Mouse (Mus musculus) erythroblast, adult 5-6 weeks (primary cell): ENCODE data around the gene BC004004. TPM values are rescaled to one million over a fixed set of nuclear protein-coding genes. Genes with fewer than 3 reads are reported as not detected.
A peak's percentile ranks its signal among the peaks of the same experiment; 100 is the strongest.
"Not testable (repeated sequence)": the region's sequence is repeated elsewhere in the genome, so short reads cannot be mapped to it uniquely, and the experiment has no call there.

Source experiments
- ATAC-seq: replicated peaks from 2 replicates; pipeline ENCODE4 v1.8.0; 2016; ENCODE audit warnings: moderate number of reproducible peaks, mild to moderate bottlenecking, moderate TSS enrichment, inconsistent platforms; ENCODE audit not compliant: poor library complexity, low FRiP score, severe bottlenecking
- total RNA-seq, 2 experiments: library from RNA; stranded (forward) in 1 of 2; stranded (reverse) in 1 of 2; fragments of 150-400 nt in 1 of 2; fragments of 200-764, 138-1000 nt in 1 of 2; gene quantifications; 2 replicates each; pipeline versions ENCODE4 v1.2.3 to v1.2.4; 2015 to 2017; ENCODE audit warnings: low replicate concordance in 2 of 2

BC004004 gene
- 19.4 and 31.1 TPM in 2 replicates for total RNA-seq (2015; ENCODE audit: low replicate concordance)
- 38.9 and 41.0 TPM in 2 replicates for total RNA-seq (2017; ENCODE audit: low replicate concordance)

GRCm38 (mm10) chr17:29268682-29269348 is at the start of gene BC004004:
TSS of gene BC004004 (plus strand) at chr17:29268788.
- ATAC-seq, result peak; percentile 90

- ATAC-seq, result no peak
Observed at GRCm38 (mm10) chr17:29220631-29221030, 48.0 kb upstream of the BC004004 start.

GRCm38 (mm10) chr17:29231109-29231508 is 37.5 kb upstream of the BC004004 start:
- no peak for ATAC-seq

GRCm38 (mm10) chr17:29236111-29236510 is 32.5 kb upstream of the BC004004 start:
- no peak for ATAC-seq

- ATAC-seq, result no peak
Observed at GRCm38 (mm10) chr17:29237267-29237771, 31.3 kb upstream of the BC004004 start.

- ATAC-seq, result no peak
Observed at GRCm38 (mm10) chr17:29237772-29238420, 30.7 kb upstream of the BC004004 start, which contains the start of gene Cpne5. TSS of gene Cpne5 (minus strand) at chr17:29238167.

GRCm38 (mm10) chr17:29238421-29238945 is 30.1 kb upstream of the BC004004 start:
- no peak for ATAC-seq

GRCm38 (mm10) chr17:29244912-29245311 is 23.7 kb upstream of the BC004004 start:
- ATAC-seq, result no peak

GRCm38 (mm10) chr17:29245725-29246124 is 22.9 kb upstream of the BC004004 start:
- ATAC-seq, result no peak

GRCm38 (mm10) chr17:29246602-29247001 is 22.0 kb upstream of the BC004004 start:
- peak; percentile 59; the same call in 1 of the 2 replicates for ATAC-seq

- no peak for ATAC-seq
Observed at GRCm38 (mm10) chr17:29247881-29248280, 20.7 kb upstream of the BC004004 start.

GRCm38 (mm10) chr17:29249512-29249911 is 19.1 kb upstream of the BC004004 start:
- no peak for ATAC-seq

GRCm38 (mm10) chr17:29251006-29251405 is 17.6 kb upstream of the BC004004 start:
- ATAC-seq, result not testable (repeated sequence)

- ATAC-seq, result no peak
Observed at GRCm38 (mm10) chr17:29251608-29252390, 16.8 kb upstream of the BC004004 start.

- no peak for ATAC-seq
Observed at GRCm38 (mm10) chr17:29253236-29253635, 15.4 kb upstream of the BC004004 start.

GRCm38 (mm10) chr17:29253684-29254083 is 14.9 kb upstream of the BC004004 start:
- ATAC-seq, result no peak

- ATAC-seq, result not testable (repeated sequence)
Observed at GRCm38 (mm10) chr17:29254784-29255183, 13.8 kb upstream of the BC004004 start.

GRCm38 (mm10) chr17:29256507-29256906 is 12.1 kb upstream of the BC004004 start:
- ATAC-seq, result no peak

- ATAC-seq, result no peak
Observed at GRCm38 (mm10) chr17:29257001-29257511, 11.5 kb upstream of the BC004004 start.
